In the genomic region with DNA sequence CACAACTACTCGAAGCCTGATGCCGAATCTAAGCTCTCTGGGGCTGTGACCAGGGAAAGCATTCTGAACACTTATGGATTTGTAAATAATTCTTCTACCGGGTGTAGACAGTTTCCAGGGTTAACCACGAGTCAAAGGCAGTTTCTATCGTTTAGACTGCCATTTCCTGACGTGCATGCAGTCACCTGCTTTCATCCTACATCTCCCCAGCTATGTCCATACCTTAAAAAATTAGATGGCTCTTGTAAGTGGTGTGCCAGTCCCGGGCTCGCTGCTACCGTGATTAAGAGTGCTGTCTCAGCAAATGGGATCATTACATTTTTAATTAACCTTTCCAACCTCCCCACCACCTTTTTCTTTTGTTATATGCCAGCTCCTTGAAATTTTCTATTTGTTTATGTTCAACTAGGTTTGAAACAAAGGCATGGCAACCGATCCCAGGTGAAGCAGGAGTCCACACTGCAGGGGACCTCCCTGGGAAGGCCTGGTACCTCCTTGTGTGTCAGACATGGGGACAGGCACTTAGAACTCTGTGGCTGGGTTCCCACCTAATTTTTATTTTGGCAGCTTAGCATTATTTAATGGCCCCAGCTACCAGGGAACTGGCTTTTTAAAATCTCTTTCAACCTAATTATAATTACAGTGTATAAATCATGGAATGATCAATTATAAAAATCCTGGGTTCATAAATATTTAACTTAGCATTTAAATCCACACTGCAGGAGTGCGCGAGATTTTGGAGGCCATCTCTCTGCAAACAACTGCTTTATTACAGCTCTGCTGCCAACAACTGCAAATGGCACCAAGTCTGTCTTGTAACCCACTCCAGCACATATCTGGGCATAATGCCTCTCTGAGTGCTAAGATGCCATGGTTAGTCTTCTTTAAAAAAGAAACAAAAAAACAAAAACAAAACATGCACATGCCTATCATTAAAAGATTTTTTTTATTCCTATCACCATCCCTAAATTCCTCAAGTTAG, we compare ENCODE assay signal across 15 mouse cellular contexts.
DNase-seq lines count a peak whose midpoint lies in the region; ATAC-seq and TF ChIP-seq lines count a peak whose summit lies in the region.
"Had no signal": no experiment of that assay in that cellular context is flagged by ENCODE, and none has a peak within 500 bp of the region (broad histone marks: within the 10 kb centered on the region; RNA-seq: fewer than 3 reads in every experiment).

No protein-coding gene starts in this region.

- no peak overlapping the region for H3K4me2 ChIP-seq in forebrain, embryonic 14.5 days (ENCODE audit: low read length)
- H3K4me2 ChIP-seq in kidney, postnatal 0 days (ENCODE audit: low read length): peak overlapping the region; percentile 14; the same call in 1 of the 2 replicates
- H3K4me2 ChIP-seq in hindbrain, embryonic 16.5 days (ENCODE audit: low read length): no peak overlapping the region
- no peak overlapping the region for H3K4me2 ChIP-seq in neural tube, embryonic 13.5 days
- H3K4me2 ChIP-seq: heart, embryonic 15.5 days had no signal

- H3K4me3 ChIP-seq in forebrain, embryonic 14.5 days (ENCODE audit: low read depth, low read length): no peak overlapping the region
- no peak overlapping the region for H3K4me3 ChIP-seq in forebrain, embryonic 10.5 days
- H3K4me3 ChIP-seq in kidney, postnatal 0 days (replicated peaks; ENCODE audit: low read depth, low read length): no peak overlapping the region
- H3K4me3 ChIP-seq in hindbrain, embryonic 16.5 days (ENCODE audit: low read length): no peak overlapping the region
- no peak overlapping the region for H3K4me3 ChIP-seq in neural tube, embryonic 13.5 days
- H3K4me3 ChIP-seq: heart, embryonic 15.5 days; myocyte had no signal

- H3K9ac ChIP-seq in forebrain, embryonic 14.5 days (ENCODE audit: low read length): no peak overlapping the region
- no peak overlapping the region for H3K9ac ChIP-seq in kidney, postnatal 0 days (ENCODE audit: low read depth, low read length)
- H3K9ac ChIP-seq in hindbrain, embryonic 16.5 days (ENCODE audit: low read depth, low read length): no peak overlapping the region
- no peak overlapping the region; the same call in 1 of the 2 replicates for H3K9ac ChIP-seq in neural tube, embryonic 13.5 days
- H3K9ac ChIP-seq: heart, embryonic 15.5 days; liver, embryonic 14.5 days had no signal

- peaks cover 10% of the 10 kb centered on the region; the same call in 1 of the 2 replicates for H3K4me1 ChIP-seq in forebrain, embryonic 14.5 days (ENCODE audit: control insufficient read depth, insufficient read depth, low read length)
- peaks cover 12% of the 10 kb centered on the region for H3K4me1 ChIP-seq in forebrain, embryonic 10.5 days
- no peaks in the 10 kb centered on the region for H3K4me1 ChIP-seq in kidney, postnatal 0 days (replicated peaks; ENCODE audit: insufficient read depth, low read length)
- H3K4me1 ChIP-seq in hindbrain, embryonic 16.5 days (ENCODE audit: control insufficient read depth, insufficient read depth, low read depth, low read length): peaks cover 9% of the 10 kb centered on the region
- peaks cover 33% of the 10 kb centered on the region for H3K4me1 ChIP-seq in neural tube, embryonic 13.5 days (replicated peaks)
- H3K4me1 ChIP-seq: heart, embryonic 15.5 days had no signal

- WGBS in forebrain, embryonic 14.5 days: 46% methylated on average over 12 of the region's 12 CpGs
- 75% methylated on average over 12 of the region's 12 CpGs for WGBS in forebrain, embryonic 10.5 days
- 45% methylated on average over 12 of the region's 12 CpGs for WGBS in kidney, postnatal 0 days
- 31% methylated on average over 12 of the region's 12 CpGs for WGBS in hindbrain, embryonic 16.5 days
- 28% methylated on average over 12 of the region's 12 CpGs for WGBS in neural tube, embryonic 13.5 days

- no peak for ATAC-seq in forebrain, embryonic 14.5 days
- no peak for ATAC-seq in kidney, postnatal 0 days (replicated peaks; ENCODE audit: low FRiP score, low read depth)
- ATAC-seq in hindbrain, embryonic 16.5 days: no peak
- peak; percentile 34; the same call in 1 of the 2 replicates for ATAC-seq in neural tube, embryonic 13.5 days (ENCODE audit: low read depth)

- no peaks in the 10 kb centered on the region for H3K27me3 ChIP-seq in forebrain, embryonic 14.5 days (replicated peaks; ENCODE audit: control insufficient read depth, insufficient read depth, low read length)
- H3K27me3 ChIP-seq in forebrain, embryonic 10.5 days (ENCODE audit: poor library complexity, severe bottlenecking): no peaks in the 10 kb centered on the region
- no peaks in the 10 kb centered on the region for H3K27me3 ChIP-seq in kidney, postnatal 0 days (ENCODE audit: insufficient read depth, low read length)
- H3K27me3 ChIP-seq in hindbrain, embryonic 16.5 days (replicated peaks; ENCODE audit: control insufficient read depth, insufficient read depth, low read length): no peaks in the 10 kb centered on the region
- H3K27me3 ChIP-seq in neural tube, embryonic 13.5 days: no peaks in the 10 kb centered on the region
- H3K27me3 ChIP-seq: heart, embryonic 15.5 days had no signal

- no peaks in the 10 kb centered on the region for H3K36me3 ChIP-seq in forebrain, embryonic 14.5 days (ENCODE audit: control insufficient read depth, insufficient read depth, low read length)
- H3K36me3 ChIP-seq in forebrain, embryonic 10.5 days (replicated peaks): 0 out of 2 replicates have a peak, but pooled peaks cover 2% of the 10 kb centered on the region
- H3K36me3 ChIP-seq in kidney, postnatal 0 days (ENCODE audit: insufficient read depth, low read length): no peaks in the 10 kb centered on the region
- H3K36me3 ChIP-seq in hindbrain, embryonic 16.5 days (ENCODE audit: control insufficient read depth, insufficient read depth, low read length): no peaks in the 10 kb centered on the region
- peaks cover 23% of the 10 kb centered on the region for H3K36me3 ChIP-seq in neural tube, embryonic 13.5 days
- H3K36me3 ChIP-seq: heart, embryonic 15.5 days had no signal

- no peak overlapping the region for H3K27ac ChIP-seq in forebrain, embryonic 14.5 days (ENCODE audit: low read depth, low read length)
- H3K27ac ChIP-seq in forebrain, embryonic 10.5 days: no peak overlapping the region
- no peak overlapping the region for H3K27ac ChIP-seq in kidney, postnatal 0 days
- H3K27ac ChIP-seq in hindbrain, embryonic 16.5 days (ENCODE audit: low read depth, low read length): peak overlapping the region; percentile 51
- H3K27ac ChIP-seq in neural tube, embryonic 13.5 days (replicated peaks): peak overlapping the region; percentile 78
- H3K27ac ChIP-seq: heart, embryonic 15.5 days; liver, embryonic 14.5 days had no signal

- peaks cover 5% of the 10 kb centered on the region; the same call in 1 of the 2 replicates for H3K9me3 ChIP-seq in forebrain, embryonic 14.5 days (replicated peaks; ENCODE audit: control insufficient read depth, low read length)
- peaks cover 23% of the 10 kb centered on the region for H3K9me3 ChIP-seq in forebrain, embryonic 10.5 days
- H3K9me3 ChIP-seq in kidney, postnatal 0 days (replicated peaks; ENCODE audit: low read length): no peaks in the 10 kb centered on the region
- H3K9me3 ChIP-seq in hindbrain, embryonic 16.5 days (ENCODE audit: control insufficient read depth, low read length): peaks cover 9% of the 10 kb centered on the region
- peaks cover 20% of the 10 kb centered on the region; the same call in 1 of the 2 replicates for H3K9me3 ChIP-seq in neural tube, embryonic 13.5 days

- TF ChIP-seq CTCF in kidney, postnatal 0 days (IDR thresholded peaks at IDR 0.05; ENCODE audit: low read depth): no peak

- peak; percentile 56 for DNase-seq in forebrain, embryonic 14.5 days (ENCODE audit: low spot score)
- no peak for DNase-seq in forebrain, embryonic 10.5 days (ENCODE audit: extremely low spot score, low spot score)
- no peak for DNase-seq in kidney, postnatal 0 days (ENCODE audit: low spot score)
- DNase-seq in kidney, postnatal 25 days: no peak
- DNase-seq in gastrocnemius, postnatal 25 days: no peak
- no peak for DNase-seq in heart, postnatal 4 days
- DNase-seq: adrenal gland, adult 2 months; cerebellum, adult 18-20 months; heart, adult 18-20 months; kidney, adult 9 months had no signal

Comparison
In these comparisons a context has a peak if more than half of its experiments do, and no peak if none do; other contexts are left out.
1. H3K27ac ChIP-seq: peak in hindbrain, embryonic 16.5 days (single experiment) and neural tube, embryonic 13.5 days (single experiment); none in forebrain, embryonic 14.5 days (single experiment), forebrain, embryonic 10.5 days (single experiment) and kidney, postnatal 0 days (single experiment).